Mouse (Mus musculus): ENCODE measurements around the gene Jph4.

DNA sequence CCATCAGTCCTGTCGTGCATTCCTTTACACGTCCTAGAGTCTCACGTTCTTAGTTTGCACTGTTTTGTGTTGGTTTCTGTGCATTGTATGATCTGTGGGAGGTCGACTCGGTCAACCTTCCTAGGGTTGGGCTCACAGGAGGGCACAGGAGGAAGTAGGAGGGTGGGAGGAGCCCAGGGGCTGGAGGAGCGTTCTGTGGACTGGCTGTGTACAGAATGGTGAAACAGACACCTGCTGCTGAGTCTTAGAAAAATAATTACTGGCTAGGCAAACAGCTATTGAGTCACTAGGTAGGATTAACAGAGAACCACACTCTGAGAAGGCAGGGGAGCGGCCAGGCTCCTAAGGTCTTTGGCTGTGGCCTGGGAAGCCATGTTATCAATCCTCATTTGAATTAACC lies 22.6 kb upstream of the Jph4 start:
- TF ChIP-seq CTCF (IDR thresholded peaks at IDR 0.05; ENCODE audit: low read depth, low read length) (no peak), GATA1 (IDR thresholded peaks at IDR 0.05; ENCODE audit: borderline replicate concordance, low read length) (no peak), TAL1 (conservative IDR thresholded peaks at IDR 0.05; ENCODE audit: low read depth, low read length) (no peak)

All from G1E (cell line).